Mouse (Mus musculus): Measurements from ENCODE around the gene Cdc42ep1. TPM values are rescaled to one million over a fixed set of nuclear protein-coding genes. Genes with fewer than 3 reads are reported as not detected.

Cdc42ep1 gene
- total and polyA plus RNA-seq, 3 experiments, result 0.04 to 1.7 TPM; not detected in 1

DNA sequence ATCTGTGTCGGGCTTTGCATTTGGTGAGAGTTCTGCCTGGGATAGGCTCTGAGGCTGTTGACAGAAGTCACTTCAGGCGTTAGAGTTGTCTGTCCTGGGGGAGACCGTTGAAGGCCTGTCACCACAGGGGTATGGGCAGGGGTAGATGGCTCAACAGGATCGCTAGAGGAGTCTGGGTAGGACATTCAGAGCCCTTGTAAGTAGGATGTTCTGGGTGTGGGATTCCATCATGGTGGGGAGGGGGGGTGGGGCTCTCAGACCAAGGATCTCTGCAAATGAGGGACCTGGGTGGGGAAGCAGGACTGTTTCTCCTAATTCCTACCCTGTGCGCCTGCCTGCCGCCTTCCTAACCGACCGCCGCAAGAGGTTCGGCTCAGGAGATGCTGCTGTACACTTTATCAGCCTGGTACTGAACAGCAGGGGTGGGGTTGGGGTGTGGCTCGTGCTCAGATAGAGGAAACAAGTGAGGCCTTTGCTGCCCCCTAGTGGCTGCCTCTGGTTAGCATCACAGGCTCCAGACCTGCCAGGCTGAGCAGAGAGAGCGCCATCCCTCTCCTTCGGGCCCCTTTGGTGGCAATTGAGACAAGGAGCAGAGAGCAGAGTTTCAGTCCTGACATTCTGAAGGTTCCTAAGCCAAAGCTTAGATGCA, 9.2 kb downstream of the Cdc42ep1 start:
- Histone ChIP-seq H3K27me3 (ENCODE audit: control insufficient read depth in 1 of 2, insufficient read depth in 2 of 2, low read length in 2 of 2) (0 out of 4 replicates have a peak, but pooled peaks cover 0 to 2% of the 10 kb centered on the region in 2 experiments), H3K4me3 (ENCODE audit: control insufficient read depth in 1 of 2, insufficient read depth in 1 of 2, low read depth in 2 of 2, low read length in 2 of 2) (no peak overlapping the region), H3K36me3 (ENCODE audit: control insufficient read depth in 1 of 2, insufficient read depth in 2 of 2, low read length in 2 of 2) (peaks cover 0 to 5% of the 10 kb centered on the region in 2 experiments; a peak in 2 of 4 replicates), H3K9me3 (replicated peaks; ENCODE audit: insufficient read depth, low read length) (no peaks in the 10 kb centered on the region), H3K79me2 (ENCODE audit: control insufficient read depth, insufficient read depth, low read length, poor library complexity) (no peaks in the 10 kb centered on the region), H3K27ac (ENCODE audit: control insufficient read depth, low read depth, low read length) (peak overlapping the region; percentile 16; the same call in 1 of the 2 replicates), H3K9ac (ENCODE audit: control insufficient read depth, low read depth, low read length, poor library complexity, severe bottlenecking) (peak overlapping the region; percentile 17), H3K4me1 (ENCODE audit: control insufficient read depth in 1 of 2, insufficient read depth in 2 of 2, low read length in 2 of 2) (peaks cover 5 to 12% of the 10 kb centered on the region in 2 experiments)
- no peak for TF ChIP-seq POLR2AphosphoS2 (IDR thresholded peaks at IDR 0.05; ENCODE audit: low read length)
- TF ChIP-seq ZC3H11A (IDR thresholded peaks at IDR 0.05; ENCODE audit: low read depth, low read length), result no peak
- 0 out of 2 replicates have a peak, but pooled peaks have one; percentile 46 for TF ChIP-seq RCOR1 (IDR thresholded peaks at IDR 0.05; ENCODE audit: low read depth, low read length)
- TF ChIP-seq MAX (IDR thresholded peaks at IDR 0.05; ENCODE audit: low read length), result no peak
- no peak for TF ChIP-seq TAL1 (IDR thresholded peaks at IDR 0.05; ENCODE audit: low read length)
- no peak for TF ChIP-seq MXI1 (IDR thresholded peaks at IDR 0.05; ENCODE audit: low read depth, low read length)
- TF ChIP-seq ELF1 (IDR thresholded peaks at IDR 0.05; ENCODE audit: low read depth, low read length), result no peak; the same call in 1 of the 2 replicates
- TF ChIP-seq RAD21 (IDR thresholded peaks at IDR 0.05; ENCODE audit: low read depth, low read length), result peak; percentile 45
- no peak for TF ChIP-seq ZKSCAN1 (IDR thresholded peaks at IDR 0.05; ENCODE audit: low read depth, low read length)
- TF ChIP-seq GATA1 (IDR thresholded peaks at IDR 0.05; ENCODE audit: low read depth, low read length), result peak; percentile 47
- TF ChIP-seq ETS1 (IDR thresholded peaks at IDR 0.05; ENCODE audit: low read depth, low read length), result no peak
- no peak for TF ChIP-seq MEF2A (IDR thresholded peaks at IDR 0.05; ENCODE audit: extremely low read depth, insufficient replicate concordance, low read depth, low read length, poor library complexity, severe bottlenecking)
- peak; percentile 57; the same call in 1 of the 2 replicates for TF ChIP-seq BHLHE40 (IDR thresholded peaks at IDR 0.05; ENCODE audit: borderline replicate concordance, low read depth, low read length)
- TF ChIP-seq MAZ (IDR thresholded peaks at IDR 0.05; ENCODE audit: low read depth, low read length), result no peak
- TF ChIP-seq CTCF (IDR thresholded peaks at IDR 0.05 in 2 of 3, conservative IDR thresholded peaks at IDR 0.05 in 1 of 3; ENCODE audit: control insufficient read depth in 1 of 3, insufficient read depth in 1 of 3, low read depth in 2 of 3, low read length in 3 of 3, poor library complexity in 1 of 3, severe bottlenecking in 1 of 3), result peak; percentile 72 to 76 (median 72)
- TF ChIP-seq TBP (IDR thresholded peaks at IDR 0.05; ENCODE audit: low read depth, low read length), result no peak
- TF ChIP-seq SIN3A (IDR thresholded peaks at IDR 0.05; ENCODE audit: low read length), result peak; percentile 63; the same call in 1 of the 2 replicates
- TF ChIP-seq CHD1 (IDR thresholded peaks at IDR 0.05; ENCODE audit: low read depth, low read length), result no peak
- TF ChIP-seq EP300 (IDR thresholded peaks at IDR 0.05; ENCODE audit: low read depth in 1 of 2, low read length in 2 of 2), result peak in 1 of 2 experiments; percentile 56; a peak in 2 of 4 replicates
- TF ChIP-seq MYC (IDR thresholded peaks at IDR 0.05; ENCODE audit: low read depth, low read length), result 0 out of 2 replicates have a peak, but pooled peaks have one; percentile 10
- TF ChIP-seq UBTF (IDR thresholded peaks at IDR 0.05; ENCODE audit: borderline replicate concordance, insufficient read depth, low read depth, low read length), result no peak
- TF ChIP-seq SMC3 (IDR thresholded peaks at IDR 0.05; ENCODE audit: low read depth, low read length), result peak; percentile 52
- peak; percentile 94 for DNase-seq (ENCODE audit: low read depth, low spot score)

All from MEL (cell line).